Mouse (Mus musculus) heart, adult 9 months (tissue): ENCODE data around the gene Grasp.

Experiments
- DNase-seq, 2 experiments: peaks; one replicate each; pipeline ENCODE4 v3.0.0; 2022; ENCODE audit warnings: low spot score in 2 of 2

Gene Grasp

DNA sequence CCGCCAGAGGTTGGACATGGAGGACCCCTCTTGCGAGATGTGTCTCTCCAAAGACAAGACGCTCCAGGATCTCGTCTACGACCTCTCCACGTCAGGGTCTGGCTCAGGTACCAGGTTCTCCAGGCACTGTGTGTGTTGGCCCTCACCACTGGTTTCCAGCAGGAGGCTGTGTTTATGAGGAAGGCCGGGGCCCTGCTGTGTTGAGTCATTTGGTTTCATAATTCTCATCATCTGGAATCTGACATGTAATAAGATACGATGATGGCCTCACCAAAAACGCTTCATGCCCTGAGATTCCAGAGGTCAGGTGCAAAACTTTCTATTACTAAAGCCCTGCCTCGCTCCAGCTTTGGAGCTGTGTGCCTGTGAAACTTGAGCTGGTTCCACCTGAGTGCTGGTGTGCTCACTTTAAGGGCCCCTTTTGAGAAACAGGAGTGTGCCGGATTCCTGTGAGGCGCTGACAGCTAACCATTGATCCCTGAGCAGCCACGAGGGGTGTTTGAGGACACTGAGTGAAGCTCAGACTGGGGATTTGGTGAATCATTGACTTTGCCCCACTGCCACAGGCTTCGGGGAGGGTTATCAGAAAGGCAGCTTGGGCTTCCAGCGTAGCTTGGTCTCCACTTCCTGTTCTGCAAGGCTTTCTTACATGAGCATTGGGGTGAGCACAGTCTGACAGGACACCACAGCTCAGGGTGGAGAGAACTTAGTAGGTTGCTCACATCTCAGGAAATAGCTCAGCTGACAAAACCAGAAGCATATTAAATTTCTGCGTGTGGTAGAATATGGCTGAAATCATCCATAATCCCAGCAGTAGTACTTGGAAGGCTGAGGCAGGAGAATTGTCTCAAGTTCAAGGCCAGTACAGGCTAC is 28.8 kb upstream of the Grasp start:
- no peak for DNase-seq

DNA sequence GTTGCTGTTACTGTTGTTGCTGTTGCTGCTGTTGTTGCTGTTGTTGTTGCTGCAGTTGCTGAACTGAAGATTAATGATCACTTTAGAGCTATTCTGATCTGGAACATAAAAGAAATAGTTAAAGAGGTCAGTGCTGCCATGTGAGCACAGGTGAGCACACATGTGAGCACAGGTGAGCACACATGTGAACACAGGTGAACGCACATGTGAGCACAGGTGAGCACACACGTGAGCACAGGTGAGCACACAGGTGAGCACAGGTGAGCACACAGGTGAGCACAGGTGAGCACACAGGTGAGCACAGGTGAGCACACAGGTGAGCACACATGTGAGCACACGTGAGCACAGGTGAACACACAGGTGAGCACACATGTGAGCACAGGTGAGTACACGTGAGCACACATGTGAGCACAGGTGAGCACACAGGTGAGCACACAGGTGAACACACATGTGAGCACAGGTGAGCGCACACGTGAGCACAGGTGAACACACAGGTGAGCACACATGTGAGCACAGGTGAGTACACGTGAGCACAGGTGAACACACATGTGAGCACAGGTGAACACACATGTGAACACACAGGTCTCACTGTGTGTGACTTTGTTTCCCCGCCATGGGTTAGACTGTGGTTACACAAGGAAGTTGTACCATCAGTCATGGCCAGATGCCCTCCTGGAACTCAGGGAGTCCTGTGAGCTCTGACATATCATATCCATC is 27.8 kb upstream of the Grasp start:
- no peak for DNase-seq

DNA sequence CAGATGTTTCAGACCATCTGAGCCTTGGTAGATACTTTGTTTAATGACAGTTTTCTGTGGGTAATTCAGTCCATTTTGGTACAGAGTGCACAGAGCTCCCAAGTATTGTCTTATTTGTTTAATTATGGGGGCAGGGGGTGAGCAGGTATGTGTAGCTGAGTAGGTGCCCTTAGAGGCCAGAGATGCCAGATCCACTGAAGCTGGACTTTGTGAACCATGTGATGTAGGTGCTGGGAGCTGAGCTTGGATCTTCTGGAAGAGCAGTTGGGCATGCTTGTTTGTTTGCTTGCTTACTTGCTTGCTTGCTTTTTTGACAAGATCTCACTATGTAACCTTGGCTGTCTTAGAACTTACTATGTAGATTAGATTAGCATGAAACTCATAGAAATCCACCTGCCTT is 27.0 kb upstream of the Grasp start:
- no peak for DNase-seq

DNA sequence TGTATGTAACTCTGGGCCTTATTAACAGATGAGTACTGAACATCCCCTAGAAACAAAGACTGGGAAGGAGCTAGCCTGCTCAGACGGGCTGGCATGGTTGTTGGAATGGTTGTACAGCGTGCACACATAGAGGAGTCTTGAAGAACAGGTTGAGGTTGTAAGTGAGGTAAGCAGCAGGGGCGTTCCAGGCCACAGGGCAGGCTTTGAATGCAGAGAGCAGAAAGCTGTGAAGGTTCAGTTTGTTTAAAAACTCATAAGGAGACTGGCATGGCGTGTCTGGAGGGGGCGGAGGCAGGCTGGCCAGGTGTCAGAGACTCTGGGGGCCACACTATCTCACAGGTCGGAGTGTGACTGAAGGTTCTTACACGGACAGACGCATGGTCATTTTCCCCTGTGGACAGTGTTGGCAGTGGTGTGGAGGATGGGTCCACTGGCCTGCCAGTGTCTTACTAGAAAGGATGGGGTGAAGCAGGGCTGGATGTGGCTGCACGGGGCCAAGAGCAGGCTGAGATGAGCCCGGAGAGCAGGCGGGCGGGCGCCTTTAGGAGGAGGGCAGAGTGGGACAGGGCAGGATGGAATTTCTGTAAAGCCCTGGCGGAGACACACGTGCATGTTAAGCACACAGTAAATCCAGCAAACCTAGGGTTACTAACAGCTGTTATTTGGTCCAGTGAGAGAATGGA is 26.4 kb upstream of the Grasp start:
- DNase-seq, result no peak

DNA sequence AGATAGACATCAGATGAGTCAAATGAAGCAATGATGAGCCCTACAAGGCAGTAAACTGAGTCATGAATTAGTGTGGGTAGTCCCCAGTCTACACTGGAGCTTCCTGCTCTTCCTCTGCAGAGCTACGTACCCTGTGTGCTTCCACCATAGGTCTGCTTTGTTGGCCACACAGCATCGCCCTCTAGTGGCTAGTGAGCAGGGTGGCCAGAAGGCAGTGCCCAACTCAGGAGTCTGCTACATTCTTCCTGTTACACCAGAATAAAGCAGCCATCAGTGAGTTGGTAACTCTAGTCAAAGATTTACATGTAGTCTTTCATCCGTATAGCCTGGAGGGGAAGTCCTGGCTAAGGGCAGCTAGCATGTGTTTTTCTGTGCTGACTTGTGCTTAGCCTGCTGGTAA is 25.8 kb upstream of the Grasp start:
- DNase-seq, result peak; percentile 58 to 70

DNA sequence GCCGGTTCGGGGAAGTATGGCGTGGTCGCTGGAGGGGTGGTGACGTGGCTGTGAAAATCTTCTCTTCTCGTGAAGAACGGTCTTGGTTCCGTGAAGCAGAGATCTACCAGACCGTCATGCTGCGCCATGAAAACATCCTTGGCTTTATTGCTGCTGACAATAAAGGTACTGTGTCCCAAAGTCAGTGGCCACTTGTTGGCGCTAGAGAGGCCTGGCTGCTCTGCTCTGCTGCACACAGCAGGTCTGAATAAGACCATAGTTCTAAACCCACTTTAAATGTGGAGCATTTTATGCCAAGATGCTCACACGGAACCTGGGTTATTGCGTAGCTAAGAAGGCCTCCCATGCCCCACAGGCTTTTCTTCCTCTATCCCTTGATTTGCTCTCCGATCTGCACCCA is 25.1 kb upstream of the Grasp start:
- no peak for DNase-seq

DNA sequence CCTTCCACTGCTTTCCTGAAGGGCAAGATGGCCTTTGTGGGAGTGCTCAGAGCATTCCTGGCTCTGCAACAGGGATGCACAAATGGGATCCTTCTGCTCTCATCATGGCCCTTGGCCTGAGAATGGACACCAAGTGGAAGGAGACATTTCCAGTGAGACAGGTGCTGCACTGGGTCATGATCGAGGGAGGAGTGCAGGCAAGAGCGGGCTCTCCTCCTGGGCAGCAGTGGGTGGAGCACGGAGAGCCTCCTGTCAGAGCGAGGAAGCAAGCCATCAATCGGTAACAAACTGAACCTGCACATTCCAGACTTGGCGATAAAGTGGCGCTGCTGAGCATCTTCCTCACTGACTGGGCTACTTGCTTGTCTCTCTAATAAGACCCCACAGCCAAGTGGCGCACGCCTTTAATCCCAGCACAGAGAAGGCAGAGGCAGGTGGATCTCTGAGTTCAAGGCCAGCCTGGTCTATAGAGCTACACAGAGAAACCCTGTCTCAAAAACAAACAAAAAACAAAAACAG is 23.2 kb upstream of the Grasp start:
- DNase-seq, result no peak

DNA sequence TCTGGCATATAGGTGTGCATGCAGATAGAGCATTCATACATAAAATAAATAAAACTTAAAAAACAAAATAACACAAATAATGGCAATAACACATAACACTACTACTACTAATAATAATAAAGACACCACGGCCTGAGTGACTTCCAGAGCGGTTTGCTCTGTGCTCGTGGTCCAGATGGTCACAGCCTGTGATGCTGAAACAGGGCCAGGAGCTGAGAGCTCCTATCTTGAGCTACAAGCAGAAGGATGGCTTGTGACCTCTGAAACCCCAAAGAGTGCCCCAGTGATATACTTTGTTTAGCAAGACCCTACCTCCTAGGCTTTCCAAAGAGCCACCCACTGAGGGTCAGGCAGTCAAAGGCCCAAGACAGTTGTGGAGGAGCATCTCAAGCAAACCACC is 22.6 kb upstream of the Grasp start:
- DNase-seq, result no peak

DNA sequence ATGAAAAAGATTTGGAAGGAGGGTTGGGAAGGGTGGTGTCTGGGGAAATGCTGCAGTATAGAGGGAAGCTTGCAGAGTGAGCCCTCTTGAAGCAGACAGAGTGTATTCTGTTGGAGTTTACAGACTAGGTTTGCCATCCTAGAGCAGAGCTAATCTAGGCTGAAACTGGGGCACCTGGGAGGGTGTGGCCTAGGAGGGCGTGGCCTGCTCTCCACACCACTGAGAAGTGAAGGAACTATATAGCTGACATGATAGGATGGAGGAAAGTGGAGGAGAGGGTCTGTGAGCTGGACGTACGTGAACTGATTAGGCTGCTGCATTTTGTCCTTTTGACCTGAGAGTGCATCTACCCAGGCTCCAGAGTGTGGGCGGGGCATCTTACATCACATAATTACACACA is 20.3 kb upstream of the Grasp start:
- DNase-seq, result no peak

DNA sequence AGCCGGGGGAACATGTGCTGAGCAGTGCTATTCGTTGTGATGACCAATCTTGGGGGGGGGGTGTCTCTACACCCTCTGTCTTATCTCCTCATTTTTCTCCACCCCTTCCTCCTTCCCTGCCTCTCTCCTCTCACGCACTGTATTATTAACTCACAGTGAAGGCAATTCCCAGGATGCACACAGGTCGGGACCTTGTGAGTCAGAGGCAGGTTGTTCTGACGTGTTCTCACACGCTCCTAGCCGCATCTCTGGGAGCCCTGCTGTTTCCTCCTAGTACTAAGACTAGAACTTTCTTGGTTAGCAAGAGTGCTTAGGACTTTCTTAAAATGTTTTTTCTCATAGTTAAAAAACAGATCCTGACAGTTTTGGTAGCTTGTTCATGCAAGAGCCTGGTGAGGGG is 19.2 kb upstream of the Grasp start:
- DNase-seq, result no peak

DNA sequence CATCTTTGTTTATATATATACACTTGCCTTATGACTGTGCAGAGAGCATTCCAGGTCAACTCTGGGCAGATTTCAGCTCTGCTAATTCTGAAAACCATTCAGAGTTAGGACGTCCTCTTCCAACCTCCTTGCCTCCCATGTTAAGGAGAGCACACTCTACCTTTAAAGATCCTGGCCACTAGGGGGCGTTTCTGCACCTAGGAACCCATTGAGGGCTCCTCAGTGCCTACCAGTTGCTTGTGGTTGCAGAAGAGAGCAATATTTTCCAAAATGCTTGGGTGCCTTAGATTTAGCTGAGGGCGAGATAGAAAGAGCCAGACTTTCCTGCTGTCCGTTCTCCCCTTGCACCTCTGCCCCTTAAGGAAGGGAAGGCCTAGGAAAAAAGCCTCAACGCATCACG is 13.8 kb upstream of the Grasp start:
- no peak for DNase-seq

DNA sequence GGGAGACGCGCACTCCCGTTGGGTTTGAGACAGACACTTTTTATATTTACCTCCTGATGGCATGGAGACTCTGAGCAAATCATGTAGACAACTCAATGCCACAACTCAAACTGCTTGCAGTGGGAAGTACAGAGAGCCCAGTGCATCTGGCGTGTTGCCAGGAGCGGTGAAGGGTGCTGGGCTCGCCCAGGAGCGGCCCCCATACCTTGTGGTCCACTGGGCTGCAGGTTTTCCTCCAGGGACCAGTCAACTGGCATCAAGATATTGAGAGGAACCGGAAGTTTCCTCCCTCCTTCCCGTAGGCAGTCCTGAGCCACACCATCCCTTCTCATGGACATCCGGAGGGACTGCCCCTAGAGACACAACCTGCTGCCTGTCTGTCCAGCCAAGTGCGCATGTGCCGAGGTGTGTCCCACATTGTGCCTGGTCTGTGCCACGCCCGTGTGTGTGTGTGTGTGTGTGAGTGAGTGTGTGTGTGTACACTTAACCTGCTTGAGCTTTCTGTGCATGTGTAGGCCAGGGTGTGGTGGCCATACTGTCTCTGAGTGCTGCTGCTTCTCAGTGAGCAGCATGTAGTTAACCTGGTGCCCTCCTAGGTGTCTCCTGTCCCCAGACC is 12.9 kb upstream of the Grasp start:
- no peak for DNase-seq

DNA sequence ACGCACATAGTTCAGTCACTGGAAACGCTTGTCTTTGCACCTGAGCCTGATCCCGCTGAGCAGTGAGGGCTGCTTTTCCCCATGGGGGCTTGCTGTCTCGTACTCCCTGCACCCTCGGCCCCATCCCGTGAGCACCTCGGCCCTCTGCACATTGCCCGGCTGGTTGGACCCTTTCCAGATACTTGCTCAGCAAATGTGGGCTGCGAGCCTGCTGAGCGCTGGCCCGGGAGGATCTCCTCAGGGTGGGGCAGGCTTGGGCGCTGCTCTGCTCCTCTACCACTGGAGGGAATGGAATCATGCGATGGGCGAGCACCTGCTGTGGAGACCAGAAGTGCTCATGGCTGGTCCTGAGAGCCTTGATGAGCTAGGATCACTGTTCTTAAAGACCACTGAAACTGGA is 11.6 kb upstream of the Grasp start:
- DNase-seq, result no peak

DNA sequence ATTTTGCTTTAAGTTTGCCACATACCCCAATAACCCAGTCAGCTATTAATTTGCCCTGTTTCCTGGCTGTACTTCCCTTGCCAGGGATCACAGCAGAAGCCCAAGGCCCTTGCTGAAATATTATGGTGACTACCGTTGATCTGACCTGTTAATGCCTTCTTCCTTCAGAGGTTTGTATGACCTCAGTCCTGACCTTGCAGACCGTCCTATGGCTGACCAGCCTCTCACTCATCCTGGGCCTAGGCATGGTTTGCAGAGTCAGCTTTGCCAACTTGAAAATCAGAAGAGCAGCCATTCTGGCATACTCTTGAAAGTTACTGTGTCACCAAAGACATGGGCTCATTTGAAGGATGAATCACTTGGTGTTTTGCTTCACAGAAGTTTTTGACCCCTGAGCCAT is 8.9 kb upstream of the Grasp start:
- DNase-seq, result no peak

DNA sequence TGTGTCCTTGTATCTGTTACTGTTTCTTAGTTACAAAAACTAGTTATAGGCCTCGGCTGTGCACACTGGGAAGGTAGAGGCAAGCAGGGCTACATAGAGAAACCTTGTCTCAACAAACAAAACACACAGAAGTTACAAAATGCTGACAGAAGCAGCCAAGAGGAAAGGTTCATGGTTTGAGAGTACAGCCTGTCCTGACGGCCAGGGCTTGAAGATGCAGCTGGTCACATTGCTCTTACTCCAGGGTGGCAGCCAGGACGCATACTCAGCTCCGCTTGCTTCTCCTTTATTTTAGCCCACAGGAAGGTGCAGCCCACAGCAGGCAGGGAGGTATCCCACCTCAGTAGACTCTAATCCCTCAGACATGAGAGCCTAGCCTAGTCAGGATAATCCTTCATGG is 8.0 kb upstream of the Grasp start:
- DNase-seq, result no peak

DNA sequence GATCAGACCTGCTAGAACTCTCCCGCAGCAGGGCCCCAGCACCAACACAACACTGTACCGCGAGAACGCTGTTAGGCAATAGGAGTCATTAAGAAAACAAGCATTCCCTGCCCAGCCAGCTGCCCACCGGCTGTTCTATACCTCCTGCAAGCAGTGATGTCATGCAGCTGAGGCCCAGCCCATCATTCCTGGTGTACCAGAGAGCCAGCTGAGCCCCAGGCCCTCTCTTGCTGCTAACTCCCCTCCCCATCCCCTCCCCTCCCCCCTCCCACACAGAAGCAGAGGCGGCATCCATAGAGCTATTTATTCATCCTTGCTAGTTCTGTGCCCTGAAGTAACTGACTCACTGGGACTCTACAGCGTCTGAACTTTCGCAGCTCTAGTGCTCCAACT is 3.1 kb upstream of the Grasp start:
- DNase-seq, result no peak

DNA sequence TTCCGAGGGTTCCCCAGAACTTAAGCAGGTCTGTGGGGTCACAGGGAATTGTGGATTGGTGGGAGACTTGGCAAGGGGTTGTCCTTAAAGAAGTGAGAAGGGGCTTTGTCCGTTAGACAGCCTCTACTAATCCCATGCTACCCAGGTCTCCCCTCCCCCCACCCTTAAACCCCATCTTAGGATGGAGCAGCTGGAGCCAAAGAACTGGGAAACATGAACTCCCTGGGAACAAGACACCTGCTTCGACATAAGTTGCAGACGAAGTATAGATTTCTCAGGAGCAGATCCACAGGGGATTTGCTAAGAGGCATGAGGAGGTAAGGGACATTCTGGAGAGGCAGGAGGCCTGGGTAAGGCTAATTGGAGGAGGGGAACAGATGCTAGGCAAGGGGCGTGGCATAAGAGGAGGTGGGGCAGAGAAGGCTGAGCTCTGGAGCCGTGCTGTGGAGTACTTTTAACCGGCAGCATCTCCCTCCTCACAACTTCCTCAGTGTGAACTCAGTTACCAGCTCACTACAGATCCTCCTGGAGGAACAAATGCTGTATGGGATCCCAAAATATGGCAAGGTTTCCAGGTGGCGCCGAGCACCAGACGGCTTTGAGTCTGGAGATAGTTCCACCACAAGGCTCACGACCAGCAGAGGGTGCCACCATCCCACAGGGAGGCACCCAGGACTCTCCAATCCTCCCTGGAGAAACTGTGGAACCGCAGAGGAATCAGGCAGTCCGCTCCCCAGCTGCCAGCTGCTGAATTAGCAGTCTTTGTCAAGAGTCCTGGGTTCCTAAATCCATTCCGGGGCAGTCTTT is 2.5 kb upstream of the Grasp start:
- peak; percentile 72 to 88 for DNase-seq

DNA sequence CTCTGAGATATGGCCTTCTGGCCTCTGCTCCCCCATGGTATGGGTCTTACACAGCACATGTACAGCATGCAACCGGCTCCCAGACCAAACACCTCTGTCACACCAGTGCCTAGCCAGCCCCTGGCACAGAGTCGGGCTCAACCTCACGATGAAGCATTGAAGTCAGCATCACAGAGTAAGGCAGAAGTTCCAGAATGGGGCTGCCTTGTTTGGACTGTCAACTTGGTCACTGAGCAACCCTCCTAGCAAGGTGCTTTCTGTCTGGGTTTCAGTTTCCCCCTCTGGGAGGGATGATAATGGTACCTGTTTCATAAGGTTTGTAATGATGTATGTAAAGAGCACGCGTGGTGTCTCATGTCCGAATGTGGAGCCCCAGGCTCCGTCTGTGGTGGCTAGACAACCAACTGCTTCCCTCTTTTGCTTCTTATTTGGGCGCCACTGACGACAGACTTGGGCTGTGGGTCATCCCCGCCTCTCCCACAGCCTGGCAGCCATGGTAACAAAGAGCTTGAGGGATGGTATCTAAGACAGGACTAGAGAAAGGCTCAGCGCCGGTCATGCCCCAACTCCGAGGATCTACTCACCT is 998 bp upstream of the Grasp start:
- no peak for DNase-seq

DNA sequence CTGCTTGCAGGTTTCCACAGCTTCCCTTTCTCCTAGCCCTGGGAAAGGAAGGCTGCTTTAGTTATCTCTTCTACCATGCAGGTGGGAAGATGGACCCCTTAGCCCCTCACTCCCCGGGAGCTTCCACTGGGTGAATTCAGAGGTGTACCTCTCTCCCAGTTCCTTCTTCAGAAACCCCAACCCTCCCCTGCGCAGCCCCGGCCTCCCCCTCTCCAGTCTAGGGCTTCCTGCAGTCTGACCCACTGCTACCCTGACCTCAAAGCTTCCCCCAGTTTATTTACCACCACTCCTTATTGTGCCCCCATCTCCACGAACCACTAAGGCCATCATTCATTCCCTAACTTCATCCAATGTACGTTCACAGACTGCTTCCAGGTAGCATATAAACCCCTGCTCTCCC is 392 bp upstream of the Grasp start:
- DNase-seq, result no peak

DNA sequence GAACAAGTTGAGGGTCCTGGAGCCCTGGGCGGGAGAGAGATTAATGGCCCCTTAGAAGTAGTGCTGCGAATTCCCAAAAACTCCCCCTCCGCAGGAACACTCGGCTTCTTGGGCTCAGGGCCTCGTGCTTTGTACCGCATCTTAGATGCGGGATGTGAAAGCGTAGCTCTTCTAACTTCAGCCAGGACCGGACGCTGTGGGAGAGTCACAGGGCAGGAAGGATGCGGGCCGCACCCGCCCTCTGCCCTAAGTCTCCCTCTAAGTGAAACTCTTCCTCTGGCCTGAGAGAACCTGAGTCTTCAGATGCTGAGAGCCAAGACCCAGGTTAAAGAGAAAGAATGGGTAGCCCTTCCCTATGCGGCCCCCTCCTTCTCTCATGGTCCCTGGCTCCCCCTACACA is 989 bp downstream of the Grasp start:
- DNase-seq, result peak; percentile 50 to 61

DNA sequence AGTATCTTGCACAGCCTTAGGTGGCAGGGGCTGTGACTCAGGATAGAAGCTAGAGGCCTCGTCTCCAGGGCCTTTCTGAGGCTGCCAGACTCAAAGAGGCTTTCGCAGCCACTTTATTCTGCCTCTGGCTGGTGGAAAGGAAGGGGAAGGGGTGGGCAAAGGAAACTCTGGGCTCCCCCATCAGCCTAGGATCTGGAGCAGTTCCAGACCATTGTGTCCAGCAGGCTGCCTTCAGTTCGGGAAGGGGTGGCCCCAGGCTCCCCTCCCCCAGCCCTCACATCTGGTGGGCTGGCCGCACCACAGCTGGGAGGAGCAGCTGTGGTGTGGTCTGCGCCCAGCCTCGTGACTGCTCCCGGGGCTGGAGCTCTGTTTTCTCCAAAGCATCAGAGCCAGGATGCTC is 4.0 kb downstream of the Grasp start:
- peak; percentile 88 to 92 for DNase-seq
